Mouse (Mus musculus): ENCODE measurements around the gene Rnf103. TPM values are rescaled to one million over a fixed set of nuclear protein-coding genes. Genes with fewer than 3 reads are reported as not detected.

Gene Rnf103
- polyA plus RNA-seq, 1 experiment from 2014 or later, result 14.2 TPM

DNA sequence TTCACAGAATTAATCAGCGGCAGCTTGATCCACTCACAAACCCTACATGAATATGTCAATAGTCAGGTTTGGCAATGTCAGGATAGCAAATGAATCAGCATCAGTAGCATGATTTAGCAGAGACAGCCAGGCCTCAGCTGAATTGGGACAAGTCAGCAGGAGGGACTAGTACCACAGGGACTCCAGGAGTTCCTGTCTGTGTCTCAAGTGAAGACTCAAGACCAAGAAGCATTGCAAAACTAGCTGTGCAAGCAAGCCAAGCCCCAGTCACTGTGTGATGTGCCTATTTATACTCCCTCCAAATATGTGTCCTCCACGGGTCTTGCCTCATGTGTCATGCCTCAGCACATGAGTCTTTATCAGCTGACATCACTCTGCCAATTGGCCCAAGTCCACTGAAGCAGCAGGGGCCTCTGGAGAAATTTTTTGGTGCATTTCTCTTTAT lies 61.8 kb downstream of the Rnf103 start:
- Histone ChIP-seq H3K9me3 (no peaks in the 10 kb centered on the region), H3K9ac (no peak overlapping the region), H3K27me3 (no peaks in the 10 kb centered on the region), H3K4me1 (no peaks in the 10 kb centered on the region), H3K4me3 (no peak overlapping the region), H3K36me3 (peaks cover 16% of the 10 kb centered on the region), H3K27ac (no peak overlapping the region), H3K4me2 (replicated peaks) (no peak overlapping the region)
- ATAC-seq (ENCODE audit: low FRiP score, low read depth), result no peak
- 87% methylated on average over 2 of the region's 2 CpGs for WGBS

GRCm38 (mm10) chr6:71556826-71557225 lies 63.1 kb downstream of the Rnf103 start:
- peaks cover 25% of the 10 kb centered on the region for H3K36me3 ChIP-seq
- no peak overlapping the region for H3K27ac ChIP-seq
- no peak overlapping the region for H3K4me2 ChIP-seq (replicated peaks)
- H3K9me3 ChIP-seq, result no peaks in the 10 kb centered on the region
- no peak for ATAC-seq (ENCODE audit: low FRiP score, low read depth)
- H3K4me1 ChIP-seq, result no peaks in the 10 kb centered on the region
- no peak overlapping the region for H3K9ac ChIP-seq
- H3K4me3 ChIP-seq, result no peak overlapping the region
- no peaks in the 10 kb centered on the region for H3K27me3 ChIP-seq
- 94% methylated on average over 2 of the region's 2 CpGs for WGBS

Other genes with a start within 250 kb of the Rnf103 start
- 38.7 and 41.8 TPM in 2 replicates for gene Krcc1, start 222.2 kb upstream of the Rnf103 start, polyA plus RNA-seq (2015; fragmentation: Nextera tagmentation; extraction: Ambion mirVana)
- 8.7 and 11.7 TPM in 2 replicates for gene Smyd1, start 171.7 kb upstream of the Rnf103 start, polyA plus RNA-seq (2015; fragmentation: Nextera tagmentation; extraction: Ambion mirVana)
- gene Cd8b1, start 171.1 kb upstream of the Rnf103 start, polyA plus RNA-seq (2015; fragmentation: Nextera tagmentation; extraction: Ambion mirVana), result not detected in 2 replicates
- gene Cd8a, start 120.5 kb upstream of the Rnf103 start, polyA plus RNA-seq (2015; fragmentation: Nextera tagmentation; extraction: Ambion mirVana), result not detected in 2 replicates
- 12.3 and 12.5 TPM in 2 replicates for gene Rmnd5a, start 53.3 kb upstream of the Rnf103 start, polyA plus RNA-seq (2015; fragmentation: Nextera tagmentation; extraction: Ambion mirVana)
- gene Chmp3, start 49.9 kb downstream of the Rnf103 start, polyA plus RNA-seq (2015; fragmentation: Nextera tagmentation; extraction: Ambion mirVana), result 54.8 and 58.5 TPM in 2 replicates
- 50.7 and 55.1 TPM in 2 replicates for gene Kdm3a, start 139.1 kb downstream of the Rnf103 start, polyA plus RNA-seq (2015; fragmentation: Nextera tagmentation; extraction: Ambion mirVana)
- 13.1 and 13.9 TPM in 2 replicates for gene Reep1, start 213.7 kb downstream of the Rnf103 start, polyA plus RNA-seq (2015; fragmentation: Nextera tagmentation; extraction: Ambion mirVana)